Mouse (Mus musculus): ENCODE data around the gene Hist1h4c.

GRCm38 (mm10) chr13:23739069-23739921 is 41.0 kb upstream of the Hist1h4c start:
- TF ChIP-seq CTCF (IDR thresholded peaks at IDR 0.05) (no peak; the same call in none of the 2 replicates), EP300 (IDR thresholded peaks at IDR 0.05) (peak; percentile 59)

Data from lung, postnatal 0 days (tissue).